Mouse (Mus musculus) thymus, adult 2 months (tissue): ENCODE results near the gene Rfx8.

Experiments
- CTCF ChIP-seq: fragments of 200-500 bp; IDR thresholded peaks from 2 replicates; pipeline ENCODE4 v1.5.1; 2012; ENCODE audit warnings: mild to moderate bottlenecking, control low read depth, low read length, moderate library complexity, borderline replicate concordance; ENCODE audit not compliant: control insufficient read depth, poor library complexity, insufficient read depth; ENCODE audit errors: extremely low read depth
- POLR2A ChIP-seq: fragments of 200-500 bp; IDR thresholded peaks from 2 replicates; pipeline ENCODE4 v1.6.1; 2012; ENCODE audit warnings: mild to moderate bottlenecking, low read length, control low read depth, moderate library complexity; ENCODE audit not compliant: control insufficient read depth, poor library complexity, insufficient read depth; ENCODE audit errors: extremely low read depth

DNA sequence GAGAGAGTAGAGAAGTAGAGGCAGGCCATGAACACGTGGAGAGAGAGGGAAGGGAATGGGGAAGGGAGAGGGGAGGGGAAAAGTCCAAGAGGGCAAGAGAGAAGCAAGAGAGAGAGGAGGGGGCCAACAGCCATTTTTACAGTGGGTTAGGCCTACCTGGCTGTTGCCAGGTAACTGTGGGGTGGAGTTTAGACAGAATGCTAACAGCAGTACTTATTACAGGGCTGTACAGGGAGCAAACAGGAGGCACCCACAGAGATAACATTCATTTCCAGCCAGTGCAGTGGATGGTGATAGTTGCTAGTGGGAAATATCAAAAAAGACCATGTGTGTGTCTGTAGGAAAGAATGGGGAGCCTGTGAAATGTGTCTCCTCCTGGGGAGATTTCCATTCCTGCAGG is 97.1 kb downstream of the Rfx8 start:
- TF ChIP-seq POLR2A (no peak), CTCF (no peak)
